Mouse (Mus musculus) cerebellum, postnatal 4 days (tissue): ENCODE measurements around the gene Yipf4.
A peak's percentile ranks its signal among the peaks of the same experiment; 100 is the strongest.
"Not testable (repeated sequence)": the region's sequence is repeated elsewhere in the genome, so short reads cannot be mapped to it uniquely, and the experiment has no call there.

Source experiments
- DNase-seq, 2 experiments: peaks; one replicate each; pipeline ENCODE4 v3.0.0; 2022; ENCODE audit warnings: low spot score in 2 of 2, mixed read lengths in 1 of 2

The Yipf4 gene

GRCm38 (mm10) chr17:74489024-74489900 is at the start of gene Yipf4:
TSS of gene Yipf4 (plus strand) at chr17:74489493.
- DNase-seq, result peak; percentile 92 to 95

- DNase-seq, result no peak
Observed at GRCm38 (mm10) chr17:74440486-74440885, 48.8 kb upstream of the Yipf4 start.

DNA sequence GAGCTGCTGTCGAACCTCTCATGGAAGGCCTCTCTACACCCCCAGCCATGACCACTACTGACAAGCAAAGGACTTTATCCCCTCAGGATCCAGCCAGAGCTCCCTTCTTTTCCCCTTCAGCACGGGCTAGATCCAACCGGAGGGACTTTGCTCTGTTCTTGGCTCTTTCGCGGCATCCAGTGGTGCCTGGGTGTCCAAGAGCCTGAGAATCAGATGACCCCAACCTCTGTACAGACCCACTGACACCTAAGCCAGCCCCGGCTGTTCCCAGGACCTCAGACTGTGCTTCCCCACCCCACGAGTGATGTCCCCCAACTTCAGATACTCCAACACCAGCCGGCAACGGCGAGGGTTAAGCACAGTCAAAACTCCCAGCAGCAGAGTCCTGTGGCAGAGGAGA is 39.5 kb upstream of the Yipf4 start:
- no peak for DNase-seq

- no peak for DNase-seq
Observed at GRCm38 (mm10) chr17:74453928-74454327, 35.4 kb upstream of the Yipf4 start.

DNA sequence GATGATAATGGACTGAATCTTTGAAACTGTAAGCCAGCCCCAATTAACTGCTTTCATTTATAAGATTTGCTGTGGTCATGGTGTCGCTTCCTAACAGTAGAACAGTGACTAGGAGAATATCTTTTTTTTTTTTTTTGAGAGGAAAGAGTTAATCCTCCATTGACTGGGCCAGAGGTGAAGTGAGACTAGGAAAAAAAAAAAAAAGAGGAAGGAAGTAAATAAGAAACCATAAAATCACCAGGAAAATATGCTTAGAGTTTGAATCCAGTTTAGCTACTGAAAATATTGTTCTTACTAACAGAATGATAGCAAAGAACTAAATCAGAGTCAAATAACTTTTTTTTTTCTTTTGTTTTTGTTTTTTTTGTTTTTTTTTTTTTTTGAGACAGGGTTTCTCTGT is 34.6 kb upstream of the Yipf4 start:
- DNase-seq, result no peak

- DNase-seq, result no peak
Observed at GRCm38 (mm10) chr17:74455426-74455825, 33.9 kb upstream of the Yipf4 start.

DNA sequence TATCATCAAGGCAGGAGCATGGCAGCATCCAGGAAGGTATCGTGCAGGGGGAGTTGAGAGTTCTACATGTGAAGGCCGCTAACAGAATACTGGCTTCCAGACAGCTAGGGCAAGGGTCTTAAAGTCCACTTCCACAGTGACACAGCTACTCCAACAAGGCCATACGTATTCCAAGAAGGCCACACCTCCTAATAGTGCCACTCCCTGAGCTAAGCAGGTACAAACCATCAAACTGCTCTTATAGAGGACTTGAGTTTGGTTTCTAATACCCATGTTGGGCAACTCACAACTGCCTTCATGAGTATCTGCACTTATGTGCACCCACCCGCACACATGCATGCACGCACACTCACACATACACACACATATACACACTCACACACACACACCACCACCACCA is 32.5 kb upstream of the Yipf4 start:
- DNase-seq, result no peak

- no peak for DNase-seq
Observed at GRCm38 (mm10) chr17:74457972-74458677, 31.2 kb upstream of the Yipf4 start.

GRCm38 (mm10) chr17:74458711-74459408 is 30.4 kb upstream of the Yipf4 start, which contains the start of gene Nlrc4:
TSS of gene Nlrc4 (minus strand) at chr17:74459142.
- no peak for DNase-seq

DNA sequence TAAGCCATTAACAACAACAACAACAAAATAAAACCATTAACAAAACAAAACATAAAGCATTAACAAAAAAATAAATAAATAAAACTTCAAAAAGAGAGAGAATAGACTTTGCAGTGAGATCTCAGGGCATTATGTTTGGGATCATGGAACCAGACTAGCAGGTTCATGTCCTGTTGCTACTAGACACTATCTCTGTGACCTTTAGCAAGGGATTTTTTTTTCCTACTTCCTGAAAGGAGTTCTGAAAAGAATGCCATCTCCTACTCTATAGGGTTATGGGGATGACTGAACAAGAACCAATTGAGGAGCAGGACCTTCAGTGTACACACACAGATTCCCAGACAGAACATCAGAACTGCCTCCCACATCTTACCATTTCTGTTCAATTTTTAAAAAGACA is 25.8 kb upstream of the Yipf4 start:
- no peak for DNase-seq

- DNase-seq, result not testable (repeated sequence)
Observed at GRCm38 (mm10) chr17:74467981-74468380, 21.3 kb upstream of the Yipf4 start.

GRCm38 (mm10) chr17:74470133-74470532 is 19.2 kb upstream of the Yipf4 start:
- DNase-seq, result not testable (repeated sequence)

DNA sequence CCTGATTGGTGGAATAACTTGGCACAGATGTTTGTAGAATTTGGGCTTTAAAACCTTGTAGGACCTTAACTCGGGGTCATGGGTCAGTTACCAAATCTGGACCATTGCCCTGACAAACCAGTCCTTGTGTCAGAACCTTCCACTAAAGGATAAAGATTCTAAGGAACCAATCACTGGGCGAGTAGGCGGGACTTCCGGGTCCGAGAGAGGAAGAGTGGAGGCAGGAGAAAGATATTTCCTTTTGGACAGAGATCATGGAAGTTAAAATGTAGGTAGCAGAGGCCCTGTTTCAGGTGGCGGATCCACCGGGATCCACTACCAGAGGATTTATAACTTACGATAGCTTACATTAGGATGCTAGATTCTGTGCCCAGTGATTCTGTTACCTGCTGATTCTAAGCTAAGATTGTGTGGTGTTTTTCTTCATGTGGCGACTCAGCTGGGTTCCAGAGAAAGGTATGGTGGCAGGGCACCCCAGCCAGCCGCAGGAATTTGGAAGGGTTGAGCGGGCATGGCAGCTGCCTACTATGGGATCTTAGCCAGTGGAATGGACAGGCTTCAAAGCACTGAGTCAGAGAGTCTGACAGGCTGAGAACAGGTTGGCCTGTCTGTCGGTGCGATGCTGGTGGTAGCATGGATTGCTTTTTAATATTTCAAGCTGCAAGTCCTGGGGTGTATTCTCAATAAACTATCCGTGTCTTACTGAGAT is 8.8 kb upstream of the Yipf4 start:
- DNase-seq, result no peak

DNA sequence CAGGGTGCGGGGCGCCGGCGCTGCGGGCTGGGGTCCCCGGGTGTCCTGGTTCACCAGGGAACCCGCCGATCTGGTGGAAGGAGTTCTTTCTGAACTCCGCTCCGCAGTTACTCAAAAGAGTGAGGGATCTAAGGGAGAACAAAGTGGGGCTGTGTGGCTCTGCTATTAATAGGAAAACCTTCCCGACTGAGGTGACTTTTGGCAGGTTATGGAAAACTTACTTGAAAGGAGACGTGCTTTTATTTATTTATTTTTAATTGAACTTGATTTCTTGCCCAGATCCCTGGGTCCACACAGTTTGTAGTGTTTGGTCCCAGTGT is 568 bp downstream of the Yipf4 start:
- DNase-seq, result no peak

DNA sequence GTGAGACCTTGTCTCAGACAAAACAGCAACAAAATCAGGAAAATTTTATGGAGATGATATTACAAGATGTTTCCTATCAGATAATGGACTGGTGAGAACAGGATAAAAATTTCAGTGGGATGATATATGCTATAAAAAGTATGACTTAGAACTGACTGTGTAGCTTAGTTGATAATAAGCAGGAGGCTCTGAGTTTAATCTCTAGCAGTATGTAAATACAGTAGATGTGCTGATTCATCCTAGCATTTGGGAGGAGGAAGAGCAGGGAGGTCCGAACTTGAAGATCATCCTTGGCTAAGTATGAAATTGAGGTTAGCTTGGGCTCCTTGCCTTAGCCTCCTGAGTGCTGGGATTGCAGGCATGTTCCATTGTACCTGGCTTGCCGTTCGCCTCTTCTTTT is 2.3 kb downstream of the Yipf4 start:
- no peak for DNase-seq

DNA sequence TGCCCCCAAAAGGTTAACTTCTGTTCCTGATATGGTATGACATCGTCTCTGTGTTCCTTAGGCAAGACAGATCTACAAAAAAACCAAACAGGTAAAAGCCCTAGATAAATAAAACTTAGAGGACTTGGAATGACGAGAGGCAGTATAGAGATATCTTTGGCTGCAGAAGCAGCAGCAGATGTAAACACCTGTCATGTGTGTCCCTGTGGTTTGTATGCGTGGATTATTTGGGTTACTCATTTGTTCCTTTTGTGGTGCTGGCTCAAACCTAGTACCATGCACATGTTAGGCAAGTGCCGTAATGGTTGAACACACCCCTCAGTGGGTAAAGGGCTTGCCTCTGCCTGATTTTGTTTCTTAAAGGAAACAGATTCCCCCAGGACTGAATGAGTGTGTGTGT is 10.9 kb downstream of the Yipf4 start:
- no peak for DNase-seq

DNA sequence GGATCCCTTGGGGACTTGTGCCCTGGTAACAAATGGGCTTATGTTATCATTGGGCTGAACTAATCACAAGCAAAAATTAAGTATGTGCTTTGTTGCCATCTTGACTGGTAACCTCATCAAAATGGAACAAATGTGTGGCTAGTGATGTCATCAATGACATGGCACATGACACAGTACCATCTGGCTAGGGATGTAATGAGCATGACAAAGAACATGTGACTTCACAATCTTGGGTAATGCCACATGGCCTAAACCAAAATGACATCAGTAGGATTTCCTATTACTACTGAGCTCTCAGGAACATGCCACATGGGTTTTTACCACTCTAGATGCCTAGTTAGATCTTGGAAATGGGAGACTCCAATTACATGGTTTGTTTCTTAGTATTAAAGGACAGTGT is 11.8 kb downstream of the Yipf4 start:
- no peak for DNase-seq

DNA sequence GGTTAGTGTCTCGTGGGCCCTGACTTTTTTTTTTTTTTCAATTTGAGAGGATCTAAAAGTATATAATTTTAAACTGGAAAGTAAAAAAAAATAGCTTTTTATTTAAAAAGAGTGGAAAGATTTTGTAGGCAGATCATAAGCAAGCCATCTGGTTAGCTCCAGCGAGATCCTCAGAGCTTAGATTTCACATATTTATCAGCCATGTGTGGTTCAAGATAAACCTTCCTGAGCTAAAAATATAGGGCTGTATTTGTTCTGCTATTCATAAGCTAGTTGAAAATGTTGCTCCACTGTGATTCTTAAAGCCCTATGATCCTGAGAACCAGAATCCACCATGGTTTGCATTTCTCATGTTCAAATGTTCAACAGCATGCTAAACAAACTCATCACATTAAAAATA is 18.6 kb downstream of the Yipf4 start:
- no peak for DNase-seq

DNA sequence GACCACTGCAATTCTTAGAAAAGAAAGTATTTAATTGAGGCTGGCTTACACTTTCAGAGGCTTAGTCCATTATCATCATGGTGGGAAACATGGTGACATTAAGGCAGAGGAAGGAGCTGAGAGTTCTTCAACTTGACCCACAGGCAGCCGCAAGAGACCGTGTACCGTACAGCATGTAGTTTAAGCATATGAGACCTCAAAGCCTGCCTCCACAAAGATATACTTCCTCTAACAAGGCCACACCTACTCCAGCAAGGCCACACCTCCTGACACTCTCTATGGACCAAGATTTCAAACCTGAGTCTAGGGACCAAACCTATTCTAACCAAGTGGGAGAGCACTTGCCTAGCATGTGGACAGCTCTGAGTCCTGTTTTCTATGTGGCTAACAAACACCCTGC is 19.3 kb downstream of the Yipf4 start:
- DNase-seq, result no peak

DNA sequence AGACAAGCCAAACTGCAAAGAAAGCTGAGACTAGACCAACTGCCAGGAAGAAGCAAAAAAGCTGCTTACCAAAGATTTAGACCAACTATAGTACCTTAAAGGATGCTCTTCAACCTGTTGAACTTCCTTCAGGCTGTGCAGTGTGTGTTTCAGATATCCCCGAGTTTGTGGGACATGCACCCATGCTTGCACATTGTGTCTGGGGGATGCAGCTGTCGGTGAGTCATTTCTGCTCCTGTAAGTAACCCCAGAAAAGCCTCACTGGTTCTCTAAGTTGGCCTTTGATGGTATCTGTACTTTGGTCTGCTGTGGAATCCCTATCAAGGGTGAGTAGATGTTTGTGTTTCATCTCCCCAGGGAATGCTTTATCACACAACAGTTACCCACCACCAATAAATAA is 23.0 kb downstream of the Yipf4 start:
- no peak for DNase-seq

DNA sequence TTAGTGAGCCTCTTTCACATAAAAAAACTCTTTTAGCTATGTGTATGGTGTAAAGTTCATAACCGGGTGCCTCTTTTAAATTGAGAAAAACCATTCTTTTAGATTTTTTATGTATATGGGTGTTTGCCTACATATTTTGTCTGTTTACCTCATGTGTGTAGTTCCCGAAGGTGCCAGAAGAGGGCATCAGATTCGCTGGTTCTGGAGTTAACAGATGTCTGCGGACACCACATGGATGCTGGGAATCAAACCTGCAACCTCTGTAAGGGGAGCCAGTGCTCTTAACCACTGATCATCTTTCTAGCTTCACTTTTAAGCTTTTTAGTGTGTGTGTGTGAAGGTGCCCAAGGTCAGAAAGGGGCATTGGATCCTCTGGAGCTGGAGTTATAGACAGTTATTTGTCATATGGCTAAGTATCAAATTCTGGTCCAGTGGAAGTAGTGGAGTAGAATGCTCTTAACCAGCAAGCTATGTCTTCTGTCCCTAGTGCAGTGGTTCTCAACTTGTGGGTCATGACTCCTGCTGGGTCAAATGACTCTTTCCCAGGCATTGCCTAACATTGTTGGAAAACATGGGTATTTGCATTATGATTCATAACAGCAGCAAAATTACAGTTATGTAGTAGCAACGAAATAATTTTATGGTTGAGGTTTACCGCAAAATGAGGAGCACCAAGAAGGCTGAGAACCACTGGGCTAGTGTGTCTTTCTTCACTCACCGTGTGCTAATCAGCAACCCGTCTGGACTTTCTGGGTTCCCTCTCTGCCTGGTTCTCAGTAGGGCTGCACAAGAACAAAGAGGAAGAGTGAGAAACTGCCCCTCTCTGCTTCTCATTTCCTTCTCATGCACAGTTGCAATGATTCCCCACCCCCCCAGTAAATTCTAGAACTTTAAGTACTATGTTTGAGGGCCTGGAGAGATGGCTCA is 33.8 kb downstream of the Yipf4 start:
- DNase-seq, result no peak
